Mouse (Mus musculus) urinary bladder, postnatal 10 days (tissue): ENCODE results near the gene Rtf1.
A peak's percentile ranks its signal among the peaks of the same experiment; 100 is the strongest.
"Not testable (repeated sequence)": the region's sequence is repeated elsewhere in the genome, so short reads cannot be mapped to it uniquely, and the experiment has no call there.

Experiments
- DNase-seq: peaks from one replicate; pipeline ENCODE4 v3.0.0; 2022; ENCODE audit warnings: low spot score

Gene Rtf1

DNA sequence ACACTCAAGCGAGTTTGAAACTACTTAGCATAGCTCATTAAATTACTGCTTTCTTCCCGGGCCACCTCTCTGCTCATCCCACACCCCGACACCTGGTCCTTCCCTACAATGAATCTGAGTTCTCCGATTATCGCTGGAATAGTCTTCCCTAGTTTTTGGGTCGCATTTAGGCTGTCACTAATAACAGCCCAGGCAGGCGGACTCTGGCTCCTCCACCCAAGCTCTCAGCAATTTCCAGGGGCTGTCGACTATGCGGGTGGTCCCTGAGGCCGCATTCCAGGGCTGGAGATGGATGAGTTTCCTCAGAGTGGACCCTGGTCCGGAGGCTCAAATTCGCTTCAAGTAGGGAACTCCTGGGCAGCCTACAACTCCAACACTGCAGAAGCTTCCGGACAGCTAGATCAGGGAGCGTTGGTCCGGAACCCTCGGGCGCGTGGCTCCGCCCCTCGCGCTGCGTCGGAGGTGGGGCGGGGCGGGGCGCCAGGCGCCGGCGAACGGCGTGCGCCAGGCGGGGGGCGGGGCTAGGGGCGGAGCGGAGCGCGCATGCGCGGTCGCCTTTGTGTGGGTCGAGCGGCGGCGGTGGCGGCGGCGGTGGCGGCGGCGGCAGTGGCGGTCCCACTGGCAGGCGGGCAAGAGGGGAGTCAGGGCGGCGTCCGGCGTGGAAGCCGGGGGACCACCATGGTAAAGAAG is at the start of gene Rtf1:
Gene Rtf1, plus strand, starts transcription at position 544 of the 690 bp plus-strand sequence.
- peak; percentile 86 for DNase-seq

DNA sequence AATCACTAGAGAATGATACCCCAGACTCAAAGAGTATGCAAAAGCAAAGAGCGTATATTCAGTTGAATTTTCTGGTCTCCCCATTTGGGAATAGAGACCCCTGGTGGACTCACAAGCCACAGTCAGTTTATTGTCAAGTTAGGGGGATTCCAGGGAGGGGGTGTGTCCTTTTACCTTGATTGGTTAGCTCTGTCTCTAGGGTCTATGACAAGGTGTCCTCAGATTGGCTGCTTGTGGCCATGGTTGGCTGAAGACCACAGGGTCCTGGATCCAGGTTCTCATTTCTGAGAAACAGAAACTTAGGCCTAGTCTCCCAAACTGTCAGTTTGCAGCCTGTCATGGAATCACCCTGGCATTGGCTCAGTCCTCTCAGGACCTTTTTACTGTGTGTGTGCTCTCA is 38.1 kb upstream of the Rtf1 start:
- no peak for DNase-seq

- no peak for DNase-seq
Measured at GRCm38 (mm10) chr2:119641214-119641912, 33.5 kb upstream of the Rtf1 start.

DNA sequence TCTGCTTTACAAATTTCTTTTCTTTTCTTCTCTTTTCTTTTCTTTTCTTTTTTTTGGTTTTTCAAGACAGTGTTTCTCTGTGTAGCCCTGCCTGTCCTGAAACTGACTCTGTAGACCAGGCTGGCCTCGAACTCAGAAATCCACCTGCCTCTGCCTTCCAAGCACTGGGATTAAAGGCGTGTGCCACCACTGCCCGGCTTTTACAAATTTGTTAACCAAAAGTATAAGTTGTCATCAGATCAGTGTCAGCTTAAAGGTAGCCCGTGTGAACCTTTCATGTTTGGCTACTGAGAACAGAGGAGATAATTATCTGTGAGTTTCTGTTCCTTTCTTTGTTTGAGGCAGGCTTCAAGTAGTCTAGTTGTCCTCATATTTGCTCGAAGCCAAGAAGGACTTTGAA is 30.6 kb upstream of the Rtf1 start:
- no peak for DNase-seq

DNA sequence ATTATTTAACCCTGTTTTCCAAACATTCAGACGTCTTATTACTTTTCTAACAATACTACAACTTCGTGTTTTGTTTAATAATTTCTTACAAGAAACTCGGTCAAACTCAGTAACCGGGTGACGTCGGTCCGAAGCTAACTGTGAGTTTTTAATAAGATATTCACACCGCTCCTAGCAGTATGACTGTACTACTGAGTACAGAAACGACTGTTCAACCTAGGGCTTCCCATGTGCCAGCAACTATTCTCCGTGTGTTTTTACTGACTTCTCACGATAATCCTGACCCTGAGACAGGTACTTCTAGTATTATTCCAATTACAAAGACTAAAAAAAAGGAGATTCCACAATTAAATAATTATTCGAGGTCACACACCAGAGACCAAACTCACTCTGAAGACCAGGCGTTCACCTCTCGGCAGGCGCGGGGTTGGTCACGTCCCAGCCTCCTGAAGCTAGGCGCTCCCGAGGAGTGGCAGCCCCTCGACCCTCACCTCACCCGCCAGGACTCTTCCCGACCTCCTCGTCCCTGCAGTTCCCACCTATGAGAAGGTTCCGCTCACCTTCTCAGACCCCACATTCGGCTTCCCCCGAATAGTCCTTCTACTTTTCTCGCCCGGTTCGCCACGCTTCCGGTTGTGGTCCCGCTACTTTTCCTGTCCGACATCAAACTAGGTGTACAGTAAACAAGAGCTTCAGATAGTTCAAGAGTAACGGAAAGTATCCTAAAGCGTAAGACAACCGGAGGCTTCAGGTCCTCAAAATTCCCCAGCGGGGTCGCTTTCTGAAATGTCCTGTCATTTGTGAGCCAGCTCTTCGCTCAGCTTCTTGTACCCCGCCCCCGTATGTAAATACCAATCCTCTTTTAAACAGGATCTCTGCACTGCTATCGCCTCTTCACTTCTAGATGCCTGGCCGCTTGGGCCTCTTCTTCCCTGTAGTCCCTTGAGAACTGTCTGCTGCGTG is 12.4 kb upstream of the Rtf1 start, which contains the start of gene Ndufaf1:
Gene Ndufaf1, minus strand, starts transcription at position 608 of the 963 bp plus-strand sequence.
- DNase-seq: peak; percentile 23

GRCm38 (mm10) chr2:119665744-119666143 is 9.1 kb upstream of the Rtf1 start:
- DNase-seq: not testable (repeated sequence)

DNA sequence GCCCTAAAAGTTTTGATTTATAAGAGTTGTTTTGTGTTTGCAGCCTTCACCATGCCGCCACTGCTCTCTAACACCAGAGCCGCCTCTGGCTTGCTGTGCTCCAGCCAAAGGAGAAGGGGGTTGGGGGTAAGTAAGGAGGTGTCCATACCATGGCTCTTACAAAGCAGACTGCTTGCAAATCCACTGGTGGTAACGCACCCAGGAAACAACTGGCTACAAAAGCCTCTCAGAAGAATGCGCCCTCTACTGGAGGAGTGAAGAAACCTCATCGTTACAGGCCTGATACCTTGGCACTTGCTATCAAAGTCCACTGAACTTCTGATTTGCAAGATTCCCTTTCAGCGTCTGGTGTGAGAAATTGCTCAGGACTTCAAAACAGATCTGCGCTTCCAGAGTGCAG is 5.9 kb upstream of the Rtf1 start:
- DNase-seq: no peak

GRCm38 (mm10) chr2:119675215-119675784 is 432 bp downstream of the Rtf1 start:
- no peak for DNase-seq

DNA sequence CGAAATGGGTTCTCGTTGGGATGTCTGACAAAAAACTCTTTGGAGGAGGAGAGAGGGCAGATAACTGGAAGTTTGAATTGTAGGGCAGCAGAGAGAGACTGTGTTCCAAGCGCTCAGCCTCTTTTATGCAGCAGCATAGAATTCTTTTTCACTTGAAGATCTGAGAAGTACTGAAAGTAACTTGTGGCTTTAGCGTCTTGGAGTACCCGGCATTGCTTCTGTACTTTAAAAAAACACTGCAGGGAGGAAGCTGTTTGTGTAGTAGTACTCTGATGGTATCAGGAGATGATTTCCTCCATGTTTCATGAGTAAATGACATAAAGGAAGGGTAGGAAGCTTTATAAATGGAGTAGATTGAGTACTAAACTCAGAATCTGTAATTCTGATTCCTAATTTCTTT is 963 bp downstream of the Rtf1 start:
- DNase-seq: no peak

DNA sequence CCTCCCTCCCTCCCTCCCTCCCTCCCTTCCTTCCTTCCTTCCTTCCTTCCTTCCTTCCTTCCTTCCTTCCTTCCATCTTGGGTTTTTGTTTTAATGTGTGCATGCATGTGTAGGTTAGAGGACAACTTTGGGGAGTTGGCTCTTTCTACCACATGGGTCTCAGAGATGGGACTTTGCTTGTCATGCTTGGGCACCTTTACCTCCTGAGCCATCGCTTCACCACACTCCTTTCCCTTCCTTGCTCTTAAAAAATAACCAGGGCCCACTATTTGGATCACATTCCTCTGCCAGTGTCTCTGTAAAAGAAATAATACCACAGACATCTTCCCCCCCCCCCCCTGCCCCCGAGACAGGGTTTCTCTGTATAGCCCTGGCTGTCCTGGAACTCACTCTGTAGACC is 8.8 kb downstream of the Rtf1 start:
- DNase-seq: no peak

- no peak for DNase-seq
Measured at GRCm38 (mm10) chr2:119692003-119692701, 17.3 kb downstream of the Rtf1 start.

DNA sequence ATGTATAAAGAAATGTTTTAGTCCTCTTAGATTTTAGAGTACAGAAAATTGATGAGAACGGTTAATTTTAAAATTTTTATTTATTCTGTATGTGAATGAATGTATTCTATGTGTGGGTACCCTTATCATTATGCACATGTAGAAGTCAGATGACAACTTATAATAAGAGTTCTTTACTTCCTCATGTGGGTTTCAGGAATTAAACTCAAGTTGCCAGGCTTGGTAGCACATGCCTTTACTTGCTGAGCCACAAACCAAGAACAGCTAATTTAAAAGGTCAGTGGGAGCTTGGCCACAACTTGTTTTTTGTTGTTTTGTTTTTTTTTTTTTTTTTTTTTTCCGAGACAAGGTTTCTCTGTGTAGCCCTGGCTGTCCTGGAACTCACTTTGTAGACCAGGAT is 20.0 kb downstream of the Rtf1 start:
- no peak for DNase-seq

DNA sequence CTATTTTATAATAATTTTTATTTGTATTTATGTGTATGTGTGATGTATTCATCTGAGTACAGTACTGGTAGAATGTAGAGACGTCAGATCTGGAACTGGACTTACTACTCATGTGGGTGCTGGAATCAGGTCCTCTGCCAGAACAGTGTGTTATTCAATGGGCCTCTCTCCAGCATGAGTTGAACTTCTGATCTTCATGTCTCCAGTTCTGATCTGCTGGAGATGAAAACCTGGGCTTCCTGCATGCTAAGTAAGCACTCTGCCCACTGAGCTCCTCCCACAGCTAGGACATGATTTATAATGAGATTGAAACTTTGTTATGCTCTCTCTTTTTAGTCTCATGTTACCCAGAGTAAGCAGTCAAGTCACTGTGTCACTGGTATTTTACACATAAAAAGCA is 21.2 kb downstream of the Rtf1 start:
- no peak for DNase-seq

GRCm38 (mm10) chr2:119698472-119698871 is 23.6 kb downstream of the Rtf1 start:
- no peak for DNase-seq

GRCm38 (mm10) chr2:119699962-119700361 is 25.1 kb downstream of the Rtf1 start:
- no peak for DNase-seq

DNA sequence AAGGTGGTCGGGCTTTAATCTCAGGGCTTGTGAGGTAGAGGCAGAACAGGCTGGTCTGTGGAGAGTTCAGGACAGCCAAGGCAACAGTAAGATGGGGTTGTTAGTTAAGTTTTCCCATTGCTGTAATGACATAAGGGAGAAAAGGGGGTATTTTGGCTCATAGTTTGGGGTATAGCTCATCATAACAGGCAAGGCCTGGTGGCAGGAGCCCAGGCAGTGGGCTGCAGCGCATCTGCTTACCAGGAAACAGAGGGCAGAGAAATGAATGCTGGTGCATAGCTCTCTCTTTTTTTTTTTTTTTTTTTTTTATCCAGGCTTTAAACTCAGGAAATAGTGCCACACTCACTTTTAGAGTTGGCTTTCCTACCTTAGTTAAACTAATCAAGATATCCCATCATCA is 28.3 kb downstream of the Rtf1 start:
- no peak for DNase-seq

GRCm38 (mm10) chr2:119707676-119708075 is 32.8 kb downstream of the Rtf1 start:
- no peak for DNase-seq

- DNase-seq: no peak
Measured at GRCm38 (mm10) chr2:119710011-119710410, 35.1 kb downstream of the Rtf1 start.

DNA sequence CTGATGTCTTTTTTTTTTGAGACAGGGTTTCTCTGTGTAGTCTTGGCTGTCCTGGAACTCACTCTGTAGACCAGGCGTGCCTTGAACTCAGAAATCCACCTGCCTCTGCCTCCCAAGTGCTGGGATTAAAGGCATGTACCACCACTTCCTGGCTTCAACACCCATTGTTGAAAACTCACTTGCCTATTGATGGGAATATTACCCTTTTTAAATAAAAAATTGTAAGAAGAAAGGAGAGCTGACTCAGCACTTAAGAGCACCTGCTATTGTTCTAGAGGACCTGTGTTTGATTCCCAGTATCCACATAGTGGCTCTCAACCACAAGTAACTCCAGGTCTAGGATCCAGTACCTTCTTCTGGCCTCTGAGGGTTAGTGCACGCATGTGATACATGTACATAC is 41.0 kb downstream of the Rtf1 start:
- DNase-seq: not testable (repeated sequence)

DNA sequence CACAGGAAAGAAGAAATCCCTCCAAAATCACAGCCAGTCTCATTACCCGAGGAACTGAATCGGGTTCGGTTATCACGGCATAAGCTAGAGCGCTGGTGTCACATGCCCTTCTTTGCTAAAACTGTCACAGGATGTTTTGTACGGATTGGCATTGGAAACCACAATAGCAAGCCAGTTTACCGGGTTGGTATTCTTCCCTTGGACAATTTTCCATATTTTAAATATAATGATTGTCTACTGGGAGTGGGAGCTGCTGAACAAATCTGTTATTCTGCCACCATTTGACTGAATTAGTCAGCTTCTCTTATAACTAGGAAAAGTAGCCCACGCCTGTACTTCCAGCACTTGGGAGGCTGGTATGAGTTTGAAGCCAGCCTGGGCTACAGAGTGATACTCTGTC is 46.2 kb downstream of the Rtf1 start:
- no peak for DNase-seq

- DNase-seq: no peak
Measured at GRCm38 (mm10) chr2:119727762-119728416, 53.0 kb downstream of the Rtf1 start.
